Mouse (Mus musculus): ENCODE results near the gene Ltbp1.

The Ltbp1 gene

GRCm38 (mm10) chr17:75238655-75239054 is 233.3 kb downstream of the Ltbp1 start:
- DNase-seq (ENCODE audit: low spot score), result no peak

GRCm38 (mm10) chr17:75239545-75239944 is 234.2 kb downstream of the Ltbp1 start:
- DNase-seq (ENCODE audit: low spot score), result no peak

- DNase-seq (ENCODE audit: low spot score), result no peak
These were observed 236.7 kb downstream of the Ltbp1 start for GRCm38 (mm10) chr17:75242086-75242485.

- DNase-seq (ENCODE audit: low spot score), result no peak
These were observed 237.9 kb downstream of the Ltbp1 start for GRCm38 (mm10) chr17:75243221-75243620.

GRCm38 (mm10) chr17:75244148-75244547 is 238.8 kb downstream of the Ltbp1 start:
- no peak for DNase-seq (ENCODE audit: low spot score)

- no peak for DNase-seq (ENCODE audit: low spot score)
These were observed 239.7 kb downstream of the Ltbp1 start for GRCm38 (mm10) chr17:75245085-75245484.

- no peak for DNase-seq (ENCODE audit: low spot score)
These were observed 243.3 kb downstream of the Ltbp1 start for GRCm38 (mm10) chr17:75248632-75249031.

- DNase-seq (ENCODE audit: low spot score), result no peak
These were observed 245.2 kb downstream of the Ltbp1 start for GRCm38 (mm10) chr17:75250571-75250970.

GRCm38 (mm10) chr17:75251094-75251493 is 245.7 kb downstream of the Ltbp1 start:
- DNase-seq (ENCODE audit: low spot score), result no peak

- no peak for DNase-seq (ENCODE audit: low spot score)
These were observed 247.2 kb downstream of the Ltbp1 start for GRCm38 (mm10) chr17:75252540-75252939.

GRCm38 (mm10) chr17:75254909-75255308 is 249.5 kb downstream of the Ltbp1 start:
- DNase-seq (ENCODE audit: low spot score), result no peak

GRCm38 (mm10) chr17:75255967-75256366 is 250.6 kb downstream of the Ltbp1 start:
- DNase-seq (ENCODE audit: low spot score), result no peak

GRCm38 (mm10) chr17:75258427-75258826 is 253.1 kb downstream of the Ltbp1 start:
- no peak for DNase-seq (ENCODE audit: low spot score)

GRCm38 (mm10) chr17:75263336-75263990 is 258.1 kb downstream of the Ltbp1 start:
- no peak for DNase-seq (ENCODE audit: low spot score)

- DNase-seq (ENCODE audit: low spot score), result no peak
These were observed 263.1 kb downstream of the Ltbp1 start for GRCm38 (mm10) chr17:75268506-75268905.

GRCm38 (mm10) chr17:75272446-75272845 is 267.1 kb downstream of the Ltbp1 start:
- DNase-seq (ENCODE audit: low spot score), result no peak

GRCm38 (mm10) chr17:75273272-75273671 is 267.9 kb downstream of the Ltbp1 start:
- no peak for DNase-seq (ENCODE audit: low spot score)

- no peak for DNase-seq (ENCODE audit: low spot score)
These were observed 269.9 kb downstream of the Ltbp1 start for GRCm38 (mm10) chr17:75275302-75275701.

GRCm38 (mm10) chr17:75278106-75278505 is 272.7 kb downstream of the Ltbp1 start:
- DNase-seq (ENCODE audit: low spot score), result no peak

GRCm38 (mm10) chr17:75278561-75278960 is 273.2 kb downstream of the Ltbp1 start:
- no peak for DNase-seq (ENCODE audit: low spot score)

- DNase-seq (ENCODE audit: low spot score), result no peak
These were observed 276.0 kb downstream of the Ltbp1 start for GRCm38 (mm10) chr17:75281345-75281744.

- no peak for DNase-seq (ENCODE audit: low spot score)
These were observed 279.7 kb downstream of the Ltbp1 start for GRCm38 (mm10) chr17:75284876-75285708.

- no peak for DNase-seq (ENCODE audit: low spot score)
These were observed 287.6 kb downstream of the Ltbp1 start for GRCm38 (mm10) chr17:75292986-75293385.

Data from yolk sac, embryonic 10.5 days (tissue).